Mouse (Mus musculus) intestine, embryonic 16.5 days (tissue): Measurements from ENCODE around the gene Orai3. TPM values are rescaled to one million over a fixed set of nuclear protein-coding genes. Genes with fewer than 3 reads are reported as not detected.

Experiments
- ATAC-seq: fragments of 200-750 bp; cut with Nextera tagmentation; 2 replicates; pipeline ENCODE4 v1.8.0; 2017; ENCODE audit warnings: moderate TSS enrichment, moderate library complexity
- H3K27ac ChIP-seq: fragments of 300-500 bp; sonication (generic); 2 replicates; pipeline ENCODE4 v1.5.1; 2014; ENCODE audit warnings: mild to moderate bottlenecking, low read length
- H3K27me3 ChIP-seq: fragments of 300-500 bp; sonication (generic); replicated peaks from 2 replicates; pipeline ENCODE4 v1.6.1; 2014; ENCODE audit warnings: low read length, control low read depth, mixed read lengths; ENCODE audit not compliant: control insufficient read depth, insufficient read depth
- H3K36me3 ChIP-seq: fragments of 300-500 bp; sonication (generic); 2 replicates; pipeline ENCODE4 v1.6.1; 2014; ENCODE audit warnings: low read length, control low read depth; ENCODE audit not compliant: control insufficient read depth, insufficient read depth
- H3K4me1 ChIP-seq: fragments of 300-500 bp; sonication (generic); 2 replicates; pipeline ENCODE4 v1.6.1; 2014; ENCODE audit warnings: low read length, control low read depth, mixed read lengths; ENCODE audit not compliant: control insufficient read depth, insufficient read depth
- H3K4me2 ChIP-seq: fragments of 300-500 bp; sonication (generic); 2 replicates; pipeline ENCODE4 v1.6.1; 2014; ENCODE audit warnings: low read depth, low read length, control low read depth
- H3K4me3 ChIP-seq: fragments of 300-500 bp; sonication (generic); 2 replicates; pipeline ENCODE4 v1.5.1; 2014; ENCODE audit warnings: mild to moderate bottlenecking, low read length
- H3K9ac ChIP-seq: fragments of 300-500 bp; sonication (generic); 2 replicates; pipeline ENCODE4 v1.6.1; 2014; ENCODE audit warnings: low read depth, low read length
- H3K9me3 ChIP-seq: fragments of 300-500 bp; sonication (generic); 2 replicates; pipeline ENCODE4 v1.6.1; 2016; ENCODE audit warnings: low read length, control low read depth; ENCODE audit not compliant: control insufficient read depth
- WGBS: fragments of 180-500 bp; shearing (Covaris S2); extraction: QIAGEN DNeasy Blood & Tissue Kit; methylation state at CpG from one replicate; pipeline ENCODE4 v1.1.7; 2014; 5-methylcytosine and 5-hydroxymethylcytosine counted together
- polyA plus RNA-seq: library from polyadenylated mRNA; unstranded; fragments of >200 nt; fragmentation: Nextera tagmentation; extraction: Ambion mirVana; gene quantifications from 2 replicates; pipeline ENCODE4 v1.2.1, GENCODE M21; 2015

Gene Orai3
- polyA plus RNA-seq, 1 experiment from 2014 or later, result 24.6 TPM

DNA sequence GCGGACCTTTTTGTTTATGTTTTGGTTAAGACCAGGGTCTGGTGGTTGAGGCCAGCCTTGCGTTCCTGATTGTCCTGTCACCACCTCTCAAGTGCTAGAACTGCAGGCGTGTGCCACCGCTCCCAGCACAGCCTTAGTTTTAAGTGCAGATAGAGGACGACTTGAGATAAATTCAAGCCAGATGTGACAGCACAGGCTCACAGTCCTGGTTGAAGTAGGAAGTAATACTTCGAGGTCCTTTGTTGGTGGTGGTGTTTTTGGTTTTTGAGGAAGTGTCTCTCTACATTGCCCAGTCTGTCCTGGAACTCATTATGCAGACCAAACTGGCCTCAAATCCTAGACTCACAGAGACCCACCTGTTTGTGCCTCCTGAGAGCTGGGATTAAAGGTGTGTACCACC is 9.9 kb upstream of the Orai3 start:
- WGBS, result 45% methylated on average over 6 of the region's 6 CpGs
- Histone ChIP-seq H3K4me3 (no peak overlapping the region), H3K27me3 (no peaks in the 10 kb centered on the region), H3K9me3 (no peaks in the 10 kb centered on the region), H3K36me3 (peaks cover 12% of the 10 kb centered on the region), H3K4me1 (peaks cover 14% of the 10 kb centered on the region; the same call in 1 of the 2 replicates), H3K4me2 (peak overlapping the region; percentile 9; the same call in 1 of the 2 replicates), H3K9ac (no peak overlapping the region), H3K27ac (no peak overlapping the region; the same call in 1 of the 2 replicates)
- no peak for ATAC-seq

DNA sequence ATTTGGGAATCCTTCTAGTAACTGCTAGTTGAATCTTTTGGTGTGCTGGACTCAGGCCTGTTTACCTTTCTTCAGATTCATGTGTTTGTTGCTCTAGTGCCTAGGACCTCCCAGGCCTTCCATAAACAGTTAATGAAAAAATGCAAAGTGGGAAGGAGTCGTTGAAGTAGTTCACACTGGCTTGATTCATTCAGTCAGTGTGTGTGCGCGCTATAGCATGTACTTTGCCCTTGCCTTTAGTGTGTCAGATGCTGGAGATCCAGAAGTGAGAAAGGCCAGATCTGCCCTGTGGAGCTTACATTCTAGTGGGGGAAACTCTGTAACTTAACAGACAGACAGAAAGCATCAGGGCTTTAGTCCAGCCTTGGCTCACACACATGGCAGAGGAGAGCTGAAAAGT is 9.1 kb upstream of the Orai3 start:
- Histone ChIP-seq H3K4me2 (no peak overlapping the region), H3K4me1 (peaks cover 9% of the 10 kb centered on the region; the same call in 1 of the 2 replicates), H3K4me3 (no peak overlapping the region), H3K36me3 (peaks cover 4% of the 10 kb centered on the region; the same call in 1 of the 2 replicates), H3K9ac (no peak overlapping the region), H3K27ac (peak overlapping the region; percentile 59), H3K27me3 (no peaks in the 10 kb centered on the region), H3K9me3 (no peaks in the 10 kb centered on the region)
- 58% methylated on average over 3 of the region's 3 CpGs for whole genome bisulfite sequencing
- ATAC-seq, result peak; percentile 30

DNA sequence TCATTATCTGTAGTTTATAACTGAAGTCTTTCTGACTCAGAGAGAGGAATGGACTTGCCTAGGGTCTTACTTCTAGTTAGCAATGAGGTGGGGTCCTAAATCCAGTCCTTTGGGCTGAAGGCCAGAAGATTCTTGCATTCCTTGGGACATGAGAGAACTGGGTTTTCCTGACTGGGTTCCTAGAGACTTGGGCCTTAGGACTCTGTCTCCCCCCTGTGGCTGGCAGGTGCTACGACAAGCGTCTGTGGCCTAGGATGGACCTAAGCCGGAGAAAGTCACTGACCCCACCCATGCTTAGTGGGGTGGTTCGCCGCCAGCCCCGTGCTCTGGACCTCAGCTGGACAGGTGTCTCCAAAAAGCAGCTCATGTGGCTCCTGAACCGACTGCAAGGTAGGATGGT is 8.6 kb upstream of the Orai3 start:
- ATAC-seq, result peak; percentile 67
- no peak overlapping the region for H3K4me2 ChIP-seq
- peaks cover 4% of the 10 kb centered on the region; the same call in 1 of the 2 replicates for H3K36me3 ChIP-seq
- peak overlapping the region; percentile 59 for H3K27ac ChIP-seq
- 33% methylated on average over 7 of the region's 7 CpGs for WGBS
- H3K4me3 ChIP-seq, result no peak overlapping the region
- no peaks in the 10 kb centered on the region for H3K27me3 ChIP-seq
- H3K9me3 ChIP-seq, result no peaks in the 10 kb centered on the region
- no peak overlapping the region for H3K9ac ChIP-seq
- peaks cover 9% of the 10 kb centered on the region; the same call in 1 of the 2 replicates for H3K4me1 ChIP-seq

DNA sequence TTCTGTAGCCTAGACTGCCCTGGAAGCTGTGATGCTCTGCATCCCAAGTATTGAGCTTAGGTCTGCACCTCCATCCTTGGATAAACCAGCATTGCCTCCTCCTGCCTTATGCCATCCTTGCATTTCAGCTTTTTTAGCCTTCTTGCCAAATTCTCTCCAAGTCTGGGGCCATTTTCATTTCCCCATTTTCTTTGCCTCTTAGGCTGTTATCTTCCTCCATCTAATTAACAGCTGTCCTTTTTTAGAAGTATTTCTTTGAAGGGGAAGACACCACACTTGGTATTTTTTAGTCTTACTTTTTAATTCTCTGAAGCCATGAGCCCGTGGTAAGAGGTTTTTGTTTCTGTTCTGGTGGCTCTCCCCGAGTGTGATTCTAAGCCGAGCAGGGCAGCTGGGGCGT is 6.0 kb upstream of the Orai3 start:
- WGBS, result 88% methylated on average over 4 of the region's 4 CpGs
- no peak overlapping the region for H3K27ac ChIP-seq
- H3K9ac ChIP-seq, result no peak overlapping the region
- no peak overlapping the region for H3K4me2 ChIP-seq
- no peak overlapping the region for H3K4me3 ChIP-seq
- no peaks in the 10 kb centered on the region for H3K9me3 ChIP-seq
- H3K4me1 ChIP-seq, result peaks cover 14% of the 10 kb centered on the region
- no peaks in the 10 kb centered on the region for H3K27me3 ChIP-seq
- peaks cover 8% of the 10 kb centered on the region; the same call in 1 of the 2 replicates for H3K36me3 ChIP-seq
- no peak for ATAC-seq

DNA sequence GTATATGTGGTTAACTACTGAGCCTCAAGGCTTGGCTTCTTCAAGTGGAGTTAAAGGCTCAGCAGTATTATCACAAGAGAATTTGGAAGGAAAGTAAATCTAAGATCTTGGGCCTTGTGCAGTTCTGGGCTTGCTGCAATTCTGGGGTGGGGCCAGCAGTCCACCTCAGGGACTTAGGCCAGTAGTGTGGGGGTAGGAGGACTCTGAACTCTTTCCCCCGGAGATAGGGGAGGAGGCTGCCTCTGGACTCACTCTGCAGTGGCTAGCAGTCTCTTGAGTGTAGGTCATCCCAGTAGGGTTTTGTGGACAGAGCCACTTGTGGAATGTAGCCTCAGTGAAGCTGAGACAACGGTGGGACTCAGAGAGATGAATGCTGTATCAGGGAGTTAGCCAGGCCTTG is 3.9 kb upstream of the Orai3 start:
- no peaks in the 10 kb centered on the region for H3K27me3 ChIP-seq
- WGBS, result 79% methylated on average over 2 of the region's 2 CpGs
- peaks cover 13% of the 10 kb centered on the region for H3K4me1 ChIP-seq
- no peak overlapping the region for H3K4me3 ChIP-seq
- no peak for ATAC-seq
- H3K27ac ChIP-seq, result no peak overlapping the region
- no peaks in the 10 kb centered on the region for H3K9me3 ChIP-seq
- no peak overlapping the region for H3K4me2 ChIP-seq
- H3K9ac ChIP-seq, result no peak overlapping the region
- H3K36me3 ChIP-seq, result peaks cover 8% of the 10 kb centered on the region; the same call in 1 of the 2 replicates

DNA sequence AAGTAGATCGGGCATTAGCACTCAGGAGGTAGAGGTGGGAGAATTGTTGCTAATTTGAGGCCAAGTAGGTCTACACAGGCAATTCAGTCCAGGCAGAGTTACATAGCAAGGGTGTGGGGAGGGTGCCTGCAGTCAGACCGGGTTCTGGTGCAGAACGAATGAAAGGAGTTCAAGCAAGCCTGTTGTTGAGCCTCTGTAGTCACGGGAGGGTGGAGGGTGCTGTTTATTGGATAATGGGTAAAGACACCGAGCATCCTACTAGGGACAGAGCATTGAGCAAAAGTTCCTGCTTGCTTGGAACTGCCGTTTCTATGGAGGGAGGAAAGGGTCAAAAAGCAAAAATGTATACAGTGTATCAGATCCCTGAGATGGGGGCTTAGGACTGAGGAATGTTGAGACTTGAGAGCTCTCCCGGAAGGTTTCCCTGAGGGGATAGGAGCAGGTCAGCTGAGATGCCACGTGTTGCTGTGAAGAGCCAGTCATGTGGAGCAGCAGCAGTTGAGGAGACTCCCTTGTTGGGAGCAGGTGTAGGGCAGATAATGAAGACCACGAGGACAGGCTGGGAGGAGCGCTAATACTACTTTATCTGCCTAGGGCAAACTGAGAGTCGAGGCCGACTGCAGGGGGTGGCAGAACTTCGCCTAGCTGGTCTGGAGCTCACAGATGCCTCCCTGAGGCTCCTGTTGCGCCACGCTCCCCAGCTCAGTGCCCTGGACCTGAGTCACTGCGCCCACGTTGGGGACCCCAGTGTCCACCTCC is 2.6 kb upstream of the Orai3 start:
- Histone ChIP-seq H3K9ac (no peak overlapping the region), H3K4me3 (no peak overlapping the region), H3K4me1 (peaks cover 17% of the 10 kb centered on the region), H3K9me3 (no peaks in the 10 kb centered on the region), H3K27me3 (no peaks in the 10 kb centered on the region), H3K36me3 (peaks cover 8% of the 10 kb centered on the region; the same call in 1 of the 2 replicates), H3K4me2 (no peak overlapping the region), H3K27ac (no peak overlapping the region)
- 79% methylated on average over 17 of the region's 17 CpGs for WGBS
- ATAC-seq, result no peak

DNA sequence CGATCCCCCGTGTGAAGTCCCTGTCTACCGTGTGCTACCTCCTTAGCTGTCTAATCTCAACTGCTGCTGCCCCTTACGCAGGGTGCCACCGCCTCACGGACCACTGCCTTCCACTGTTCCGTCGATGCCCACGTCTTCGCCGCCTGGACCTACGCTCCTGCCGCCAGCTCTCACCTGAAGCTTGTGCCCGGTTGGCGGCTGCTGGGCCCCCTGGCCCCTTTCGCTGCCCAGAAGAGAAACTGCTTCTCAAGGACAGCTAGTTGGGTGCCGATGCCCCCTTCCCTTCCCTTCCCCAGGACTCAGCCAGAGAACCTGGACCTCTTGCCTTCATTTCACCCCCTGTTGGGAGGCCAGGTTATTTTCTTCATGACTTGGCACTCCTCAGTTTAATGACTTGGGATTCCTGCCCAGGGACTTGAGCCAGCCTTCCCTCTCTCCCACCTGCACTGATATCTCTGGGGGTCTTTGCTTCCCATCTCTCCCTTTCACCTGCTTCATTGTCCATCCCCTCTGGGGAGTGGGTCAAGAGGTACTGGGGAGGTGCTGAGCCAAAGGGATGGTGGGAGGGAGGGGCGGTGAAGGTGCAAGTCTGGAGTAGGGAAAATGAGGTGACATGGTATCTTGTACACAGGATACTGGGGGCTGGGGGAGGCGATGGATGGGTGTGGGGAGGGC is 1.8 kb upstream of the Orai3 start:
- H3K36me3 ChIP-seq, result peaks cover 8% of the 10 kb centered on the region; the same call in 1 of the 2 replicates
- ATAC-seq, result no peak
- no peaks in the 10 kb centered on the region for H3K27me3 ChIP-seq
- no peak overlapping the region for H3K9ac ChIP-seq
- no peak overlapping the region for H3K4me2 ChIP-seq
- H3K4me3 ChIP-seq, result no peak overlapping the region
- peaks cover 17% of the 10 kb centered on the region for H3K4me1 ChIP-seq
- no peak overlapping the region for H3K27ac ChIP-seq
- H3K9me3 ChIP-seq, result no peaks in the 10 kb centered on the region
- WGBS, result 92% methylated on average over 19 of the region's 19 CpGs

DNA sequence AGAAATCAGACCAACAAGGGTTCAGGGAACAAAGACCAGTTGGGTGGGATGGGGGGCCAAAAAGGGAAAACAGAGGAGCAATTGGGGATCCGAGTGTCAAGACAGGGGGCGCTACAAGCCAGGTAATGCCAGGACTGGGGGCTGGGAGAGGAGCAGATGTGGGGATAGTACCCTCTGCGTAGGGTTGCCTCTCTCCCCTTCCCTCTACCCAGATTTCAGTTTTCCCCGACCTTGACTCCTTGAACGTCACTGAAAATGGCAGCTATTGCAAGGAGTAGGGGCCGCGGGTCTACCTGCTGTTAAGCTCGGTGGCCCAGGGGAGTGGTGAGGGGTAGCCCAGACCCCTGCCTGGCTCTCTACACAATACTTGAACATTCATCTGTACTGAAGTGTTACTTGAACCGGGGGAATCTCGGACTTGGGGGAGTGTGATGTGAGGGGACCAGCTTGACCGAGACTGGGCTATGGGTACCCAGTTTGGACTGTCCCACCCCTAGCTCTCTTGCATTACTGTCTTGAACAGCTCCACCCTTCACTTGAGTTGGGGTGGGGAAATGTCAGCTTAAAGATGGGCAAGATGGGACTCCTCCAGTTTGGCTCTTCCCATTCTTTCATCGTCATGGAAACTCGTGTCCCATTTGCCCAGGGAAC is 1.1 kb upstream of the Orai3 start:
- Histone ChIP-seq H3K4me2 (no peak overlapping the region), H3K4me3 (no peak overlapping the region), H3K27ac (peak overlapping the region; percentile 43; the same call in 1 of the 2 replicates), H3K27me3 (no peaks in the 10 kb centered on the region), H3K9ac (no peak overlapping the region), H3K36me3 (peaks cover 5% of the 10 kb centered on the region; the same call in 1 of the 2 replicates), H3K9me3 (no peaks in the 10 kb centered on the region), H3K4me1 (peaks cover 17% of the 10 kb centered on the region)
- ATAC-seq, result no peak; the same call in 1 of the 2 replicates
- WGBS, result 49% methylated on average over 13 of the region's 13 CpGs

DNA sequence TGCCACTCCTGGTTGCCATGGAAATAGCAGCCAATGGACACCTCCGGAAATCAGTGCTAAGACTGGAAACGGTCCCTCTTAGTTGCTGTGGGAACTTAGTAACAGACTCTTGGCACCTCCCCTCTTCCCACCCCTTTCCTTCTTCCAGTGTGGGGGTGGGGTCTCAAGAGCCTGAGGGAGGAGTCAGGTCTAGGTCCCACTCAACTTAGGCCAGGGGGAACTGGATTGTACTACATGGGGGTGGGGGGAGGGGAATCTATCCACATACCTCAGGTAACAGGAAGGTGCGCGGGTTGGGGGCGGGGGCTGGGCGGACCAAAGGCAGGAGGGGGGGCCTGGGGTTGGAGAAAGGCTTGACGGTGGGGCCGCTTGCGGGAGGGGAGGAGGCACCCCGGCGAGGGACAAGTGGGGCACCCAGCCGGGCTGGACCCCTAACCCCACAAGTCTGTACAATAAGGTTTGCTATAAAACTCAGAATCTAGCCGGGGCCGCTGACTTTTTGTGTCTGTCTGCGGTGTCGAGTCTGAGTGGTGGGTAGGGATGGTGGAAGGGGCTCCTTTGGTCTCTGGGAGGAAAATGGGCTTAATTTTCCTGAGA is 520 bp upstream of the Orai3 start:
- ATAC-seq, result peak; percentile 85
- Histone ChIP-seq H3K36me3 (0 out of 2 replicates have a peak, but pooled peaks cover 5% of the 10 kb centered on the region), H3K27me3 (no peaks in the 10 kb centered on the region), H3K27ac (peak overlapping the region; percentile 90), H3K4me1 (peaks cover 17% of the 10 kb centered on the region), H3K9me3 (no peaks in the 10 kb centered on the region), H3K4me3 (peak overlapping the region; percentile 84), H3K9ac (peak overlapping the region; percentile 97), H3K4me2 (peak overlapping the region; percentile 74)
- 3% methylated on average over 16 of the region's 16 CpGs for WGBS
